Mouse (Mus musculus) common myeloid progenitor, adult 5-6 weeks (primary cell): ENCODE data around the gene Rab5c. TPM values are rescaled to one million over a fixed set of nuclear protein-coding genes. Genes with fewer than 3 reads are reported as not detected.
A peak's percentile ranks its signal among the peaks of the same experiment; 100 is the strongest.

Experiments
- ATAC-seq: replicated peaks from 2 replicates; pipeline ENCODE4 v1.8.0; 2016; ENCODE audit warnings: low read depth, mild to moderate bottlenecking, moderate TSS enrichment, inconsistent platforms; ENCODE audit not compliant: poor library complexity, severe bottlenecking
- total RNA-seq: library from RNA; stranded (forward); fragments of 200-1000, 187-1606 nt; gene quantifications from 2 replicates; pipeline ENCODE4 v1.2.3, GENCODE M21; 2017

Rab5c gene
- total RNA-seq, 1 experiment from 2014 or later = 87.2 TPM

GRCm38 (mm10) chr11:100721776-100722492, 16.1 kb downstream of the Rab5c start:
- peak; percentile 60 for ATAC-seq

DNA sequence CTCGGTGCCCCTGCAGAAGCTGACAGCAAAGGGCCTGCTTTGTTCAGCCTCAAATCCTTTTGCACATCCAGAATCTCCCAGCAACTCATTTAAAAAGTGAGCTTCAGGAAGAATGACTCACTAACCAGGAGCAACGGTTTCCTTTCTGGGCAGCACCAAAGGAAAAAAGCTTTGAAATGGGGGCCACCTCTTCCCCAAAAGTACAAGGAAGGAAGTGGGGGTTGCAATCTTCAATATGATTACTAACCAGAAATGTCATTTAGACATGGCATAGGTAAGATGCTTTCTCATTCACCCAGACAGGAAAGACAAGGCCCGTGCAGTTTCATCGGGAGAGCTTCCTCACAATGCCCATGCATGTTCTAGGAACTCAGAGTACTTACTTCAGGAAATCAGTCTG, 16.8 kb downstream of the Rab5c start:
- ATAC-seq = no peak

DNA sequence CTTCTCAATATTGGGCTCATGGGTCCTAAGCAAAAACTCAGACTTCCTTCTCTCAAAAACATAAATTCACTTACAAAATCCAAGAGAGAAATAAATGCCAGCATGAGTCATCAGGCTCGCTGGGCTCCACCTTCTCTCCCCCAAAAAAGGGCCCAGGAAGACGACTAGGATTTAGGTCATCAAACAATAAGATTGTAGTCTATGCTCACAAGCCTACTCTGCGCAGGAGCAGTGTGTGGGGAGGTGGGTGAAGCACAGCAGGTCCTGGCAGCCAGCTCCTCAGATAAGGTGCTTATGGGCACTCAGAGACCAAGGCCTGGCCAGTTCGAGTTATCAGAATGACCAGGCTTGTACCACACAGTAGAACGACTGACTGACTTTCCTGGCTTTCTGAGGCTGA, 17.7 kb downstream of the Rab5c start:
- ATAC-seq = no peak

GRCm38 (mm10) chr11:100719893-100720292, 18.1 kb downstream of the Rab5c start:
- no peak for ATAC-seq

DNA sequence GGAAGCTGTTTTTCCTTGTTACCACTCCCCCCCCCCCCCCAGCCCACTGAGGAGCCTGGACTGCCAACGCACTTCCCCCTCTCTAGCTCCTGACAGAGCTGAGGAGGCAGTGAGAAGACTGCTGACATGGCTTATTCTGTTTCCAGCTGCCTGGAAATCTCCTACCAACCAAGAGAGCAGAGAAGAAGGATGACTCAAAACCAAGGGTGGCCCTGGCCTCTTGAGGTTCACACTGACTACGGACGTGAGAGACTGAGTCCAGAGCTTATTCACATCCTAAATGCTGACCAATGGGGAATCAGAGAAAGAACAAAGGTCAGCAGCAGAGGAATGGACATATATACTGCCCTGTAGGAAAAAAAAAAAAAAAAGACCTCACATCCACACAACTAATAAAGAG, 18.7 kb downstream of the Rab5c start:
- no peak for ATAC-seq

DNA sequence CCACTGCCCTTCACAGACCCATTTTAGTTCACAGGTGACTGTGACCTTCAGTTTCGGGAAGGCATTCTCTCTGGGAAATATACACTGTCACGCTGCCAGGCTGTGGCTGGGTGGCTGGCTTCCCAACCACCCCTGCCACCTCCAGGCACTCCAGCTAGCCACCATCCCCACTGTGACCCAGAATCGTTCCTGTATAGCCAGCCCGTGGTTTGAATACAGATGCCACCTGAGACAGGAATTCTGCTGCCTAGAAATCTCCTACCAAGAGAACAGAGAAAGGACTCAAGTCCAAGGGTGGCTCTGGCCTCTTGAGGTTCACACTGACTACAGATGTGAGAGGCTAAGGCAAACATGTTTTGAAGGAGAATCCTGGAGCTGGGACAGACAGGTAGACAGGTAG, 19.1 kb downstream of the Rab5c start:
- no peak for ATAC-seq

DNA sequence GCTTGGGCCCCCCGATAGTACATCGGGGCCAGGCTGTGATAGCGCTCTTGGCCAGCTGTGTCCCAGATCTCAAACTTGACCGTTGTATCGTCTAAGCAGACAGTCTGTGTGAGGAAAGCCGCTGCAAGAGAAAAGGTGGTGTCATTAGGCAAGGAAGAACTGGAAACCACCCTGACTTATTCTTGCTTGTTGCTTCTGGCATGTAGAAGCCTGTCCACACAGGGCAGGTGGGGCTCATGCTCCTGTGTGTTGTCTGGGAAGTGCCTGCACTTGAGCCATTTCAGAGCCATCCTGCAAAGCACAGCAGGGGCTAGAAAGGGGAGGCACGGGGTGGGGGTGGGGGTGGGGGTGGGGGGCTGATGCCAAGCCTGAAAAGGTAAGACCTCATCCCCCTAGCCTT, 19.6 kb downstream of the Rab5c start:
- no peak for ATAC-seq

DNA sequence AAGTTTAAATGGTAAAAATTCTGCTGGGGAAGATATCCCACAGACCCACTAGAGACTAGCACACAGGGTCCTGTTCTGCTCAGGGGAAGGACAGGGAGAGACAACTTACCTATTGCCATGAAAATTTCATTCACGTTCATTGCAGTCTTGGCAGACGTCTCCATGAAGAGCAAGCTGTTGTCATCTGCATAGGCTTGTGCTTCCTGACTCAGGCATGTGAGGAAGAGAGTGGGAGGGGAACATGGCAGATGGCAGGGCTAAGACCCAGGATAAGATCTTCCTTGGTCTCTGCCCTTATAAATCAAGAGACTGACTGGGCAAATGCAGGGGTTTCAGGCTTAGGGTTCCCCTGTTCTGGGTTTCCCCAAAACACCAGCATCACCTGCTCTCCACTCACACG, 21.4 kb downstream of the Rab5c start:
- no peak for ATAC-seq

DNA sequence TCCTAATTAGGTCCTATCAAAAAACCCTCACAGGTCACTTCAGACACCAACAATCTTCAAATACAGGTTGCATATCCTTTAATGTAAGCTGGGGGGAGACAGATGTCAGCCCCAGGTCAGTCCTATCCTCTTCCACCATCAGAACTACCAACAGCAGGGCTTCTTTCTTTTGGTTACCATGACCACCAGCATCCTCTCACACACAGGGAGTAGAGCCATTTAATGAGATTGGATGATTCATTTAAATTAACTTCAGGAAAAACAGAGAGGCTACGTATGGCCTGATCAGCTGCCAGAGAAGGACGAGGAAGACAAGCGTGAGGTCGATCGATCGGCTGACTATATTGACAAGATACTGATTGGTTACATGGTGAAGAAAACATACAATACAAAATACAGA, 23.1 kb downstream of the Rab5c start:
- no peak for ATAC-seq

DNA sequence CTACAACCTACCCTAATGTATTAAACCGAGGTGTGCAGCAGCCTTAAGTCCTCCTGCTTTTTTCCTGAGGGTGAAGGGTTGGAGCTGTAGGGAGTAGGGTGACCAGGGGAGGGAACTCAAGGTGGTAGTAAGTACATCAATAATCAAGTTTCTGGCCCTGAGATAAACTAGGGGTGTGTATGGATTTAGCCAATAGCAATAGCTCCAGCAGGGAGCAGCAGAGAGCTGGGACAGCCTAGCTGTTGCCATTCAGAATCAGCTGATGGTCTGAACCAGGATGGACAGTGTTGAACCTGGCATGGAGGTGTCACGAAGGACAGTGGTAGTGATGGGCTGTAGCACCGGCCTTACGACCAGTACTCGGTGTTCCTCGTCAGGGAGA, 23.5 kb downstream of the Rab5c start:
- peak; percentile 58 for ATAC-seq

DNA sequence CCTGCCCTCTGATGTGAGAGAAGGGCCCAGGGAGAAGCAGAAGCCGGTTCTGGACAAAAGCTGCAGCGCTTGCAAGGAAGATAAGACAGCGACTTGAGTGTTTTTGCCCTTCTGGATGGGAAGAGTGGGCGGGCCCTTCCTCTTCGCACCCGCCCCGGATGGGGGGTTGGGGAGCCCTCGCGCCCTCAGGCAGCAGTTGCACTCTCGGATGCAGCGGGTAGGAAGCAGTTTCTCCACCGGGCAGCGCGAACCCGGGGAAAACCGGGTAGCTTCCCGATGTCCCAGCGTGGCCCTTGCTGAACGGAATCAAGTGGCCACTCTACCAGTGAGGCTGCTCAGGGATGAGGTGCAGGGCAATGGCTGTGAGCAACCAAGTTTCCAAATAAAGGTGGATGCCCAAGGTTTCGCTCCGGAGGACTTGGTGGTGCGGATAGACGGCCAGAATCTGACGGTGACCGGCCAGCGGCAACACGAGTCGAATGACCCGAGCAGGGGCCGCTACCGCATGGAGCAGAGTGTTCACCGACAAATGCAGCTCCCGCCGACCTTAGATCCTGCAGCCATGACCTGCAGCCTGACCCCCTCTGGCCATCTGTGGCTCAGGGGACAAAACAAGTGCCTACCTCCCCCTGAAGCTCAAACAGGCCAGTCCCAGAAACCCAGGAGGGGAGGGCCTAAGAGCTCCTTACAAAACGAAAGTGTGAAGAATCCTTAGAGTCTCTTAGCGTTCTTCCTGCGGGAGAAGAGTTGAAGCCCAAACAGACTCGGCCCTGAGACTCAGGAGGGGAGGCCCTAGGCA, 24.1 kb downstream of the Rab5c start, which contains the start of gene Hspb9:
Gene Hspb9 (plus strand): TSS at position 116 of the 799 bp plus-strand sequence.
- peak; percentile 77 for ATAC-seq

DNA sequence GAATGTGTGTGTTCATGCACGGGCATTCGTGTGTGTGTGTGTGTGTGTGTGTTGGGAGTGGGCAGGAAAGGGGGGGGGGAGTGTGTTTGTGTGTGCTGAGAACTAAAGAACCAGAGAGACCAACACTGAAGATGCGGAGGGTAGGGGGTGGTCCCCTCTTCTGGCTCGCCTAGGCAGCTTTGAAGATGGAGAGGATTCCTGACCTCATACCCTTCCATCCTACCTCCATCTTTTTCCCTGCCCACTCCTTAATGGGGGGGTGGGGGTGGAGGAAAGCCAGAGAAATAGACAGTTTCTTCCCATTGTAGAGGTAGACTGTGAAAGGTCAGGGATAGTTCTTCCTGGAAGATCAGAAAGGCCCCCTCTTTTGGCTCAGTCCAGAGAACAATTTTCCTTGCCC, 24.8 kb downstream of the Rab5c start:
- ATAC-seq = no peak

GRCm38 (mm10) chr11:100711783-100712615, 26.0 kb downstream of the Rab5c start, which contains the start of gene Kat2a:
Kat2a (minus strand) TSS chr11:100712465.
- ATAC-seq = no peak

DNA sequence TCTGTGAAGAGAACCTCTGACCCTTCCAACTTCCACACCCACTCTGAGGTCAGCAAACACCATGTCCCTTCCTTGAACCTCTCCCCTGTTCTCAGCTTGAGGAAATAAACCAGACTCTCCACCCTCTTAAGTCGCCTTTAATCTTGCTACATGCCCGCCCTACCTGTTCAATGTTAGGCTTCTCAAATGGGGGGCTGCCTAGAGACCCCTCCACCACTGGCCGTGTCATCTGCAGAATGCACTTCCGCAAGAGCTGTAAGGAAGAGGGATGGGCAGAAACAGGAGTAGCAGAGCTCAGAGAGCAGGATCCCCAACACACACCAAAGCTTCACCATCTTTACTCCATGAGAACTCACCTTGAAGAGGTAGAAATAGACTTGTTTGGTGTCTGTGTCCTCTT, 27.0 kb downstream of the Rab5c start:
- no peak for ATAC-seq

- ATAC-seq = no peak
Measured at GRCm38 (mm10) chr11:100710528-100710927, 27.5 kb downstream of the Rab5c start.

GRCm38 (mm10) chr11:100709201-100709810, 28.7 kb downstream of the Rab5c start:
- no peak for ATAC-seq

DNA sequence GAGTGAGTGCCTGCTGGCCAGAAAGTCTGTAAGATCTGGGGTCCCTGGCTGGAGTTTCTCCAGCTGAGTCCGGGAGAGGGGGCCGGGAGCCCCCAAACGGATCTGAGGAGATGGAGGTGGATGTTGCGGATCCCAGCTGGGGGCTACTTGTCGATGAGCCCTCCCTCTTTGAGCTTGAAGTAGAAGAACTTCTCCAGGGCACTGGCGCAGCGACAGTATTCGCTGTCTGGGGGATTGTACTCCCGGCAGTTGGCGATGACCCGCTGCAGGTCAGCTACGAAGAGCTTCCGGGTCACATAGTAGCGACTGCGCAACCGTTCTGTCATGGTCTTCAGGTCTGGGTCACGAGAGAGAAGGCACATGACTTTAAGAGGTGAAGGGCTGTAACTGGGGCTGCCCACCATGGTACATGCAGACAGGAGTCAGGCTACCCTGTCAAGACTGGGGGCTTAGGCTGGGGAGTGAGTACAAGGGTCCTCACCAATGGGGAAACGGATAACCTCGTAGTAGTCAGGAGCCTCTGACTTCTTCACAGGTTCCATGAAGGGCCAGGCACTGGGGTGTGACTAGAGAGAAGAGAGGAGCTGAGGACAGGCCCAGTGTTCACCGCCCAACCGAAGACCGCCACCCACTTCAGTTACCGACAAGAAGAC, 32.8 kb downstream of the Rab5c start:
- ATAC-seq = no peak

DNA sequence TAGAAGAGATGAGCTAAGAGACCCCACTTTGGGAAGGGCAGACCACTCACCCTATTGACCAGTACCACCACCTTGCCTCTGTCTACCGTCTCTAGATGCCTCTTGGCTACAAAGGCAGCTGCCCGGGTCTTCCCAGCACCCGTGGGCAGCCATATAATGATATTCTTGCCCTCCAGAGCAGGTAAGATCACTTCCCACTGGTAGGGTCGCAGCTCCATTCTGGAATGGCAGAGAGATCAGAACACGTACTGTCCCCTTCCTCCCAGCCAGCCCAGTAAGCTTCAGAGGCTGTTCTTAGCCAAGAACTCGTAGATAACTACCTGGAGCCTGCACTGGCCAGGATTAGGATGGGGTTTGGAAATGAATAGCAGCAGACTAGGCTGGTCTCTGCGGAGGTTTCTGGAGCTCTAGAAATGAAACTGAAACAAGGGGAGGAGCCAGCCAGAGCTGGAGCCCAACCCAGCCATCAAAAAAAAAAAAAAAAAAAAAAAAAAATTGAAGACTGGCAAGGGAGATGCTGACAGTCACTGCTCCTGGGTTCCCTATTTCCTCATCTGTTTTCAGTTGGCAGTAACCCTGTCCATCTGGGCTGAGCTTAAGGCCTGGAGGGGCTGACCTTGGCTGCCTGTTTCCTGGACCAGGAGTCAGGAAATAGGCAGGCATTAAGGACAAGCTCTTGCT, 34.0 kb downstream of the Rab5c start, which contains the start of gene Dhx58:
Gene Dhx58 (minus strand): TSS at position 421 of the 681 bp plus-strand sequence.
- peak; percentile 67 for ATAC-seq

GRCm38 (mm10) chr11:100703366-100703765, 34.6 kb downstream of the Rab5c start:
- no peak for ATAC-seq
